12 mouse cellular contexts compared by ENCODE assay signal in genomic region chr4:43402212-43402611, GRCm38 (mm10). TPM values are rescaled to one million over a fixed set of nuclear protein-coding genes. Genes with fewer than 3 reads are reported as not detected.
DNase-seq lines count a peak whose midpoint lies in the region; ATAC-seq lines count a peak whose summit lies in the region.
"Had no signal": no experiment of that assay in that cellular context is flagged by ENCODE, and none has a peak within 500 bp of the region (broad histone marks: within the 10 kb centered on the region; RNA-seq: fewer than 3 reads in every experiment).

No protein-coding gene starts in this region.

- WGBS in heart, embryonic 11.5 days (ENCODE audit: insufficient replicate concordance), result 68% methylated on average over 9 of the region's 9 CpGs
- 60% methylated on average over 9 of the region's 9 CpGs for WGBS in heart, embryonic 16.5 days
- 87% methylated on average over 9 of the region's 9 CpGs for WGBS in hindbrain, embryonic 11.5 days

- H3K4me1 ChIP-seq in heart, embryonic 11.5 days (ENCODE audit: control insufficient read depth, insufficient read depth, low read length), result peaks cover 51% of the 10 kb centered on the region
- H3K4me1 ChIP-seq in heart, embryonic 16.5 days (ENCODE audit: control insufficient read depth, insufficient read depth, low read length), result peaks cover 64% of the 10 kb centered on the region
- peaks cover 4% of the 10 kb centered on the region; the same call in 1 of the 2 replicates for H3K4me1 ChIP-seq in hindbrain, embryonic 11.5 days (replicated peaks; ENCODE audit: control insufficient read depth, insufficient read depth, low read length)

- ATAC-seq in heart, embryonic 11.5 days (replicated peaks; ENCODE audit: insufficient number of reproducible peaks, low FRiP score, low TSS enrichment), result no peak
- ATAC-seq in heart, embryonic 16.5 days (replicated peaks; ENCODE audit: extremely low read depth, insufficient read depth, low FRiP score), result no peak
- ATAC-seq in hindbrain, embryonic 11.5 days (ENCODE audit: low FRiP score), result no peak
- ATAC-seq: activated CD4-positive, CD25-positive, alpha-beta regulatory T cell, adult 4 months had no signal

- no peak overlapping the region for H3K9ac ChIP-seq in heart, embryonic 11.5 days (ENCODE audit: low read depth, low read length)
- peak overlapping the region; percentile 40 for H3K9ac ChIP-seq in heart, embryonic 16.5 days (ENCODE audit: low read length)
- H3K9ac ChIP-seq in hindbrain, embryonic 11.5 days (ENCODE audit: low read depth, low read length), result no peak overlapping the region
- H3K9ac ChIP-seq: neural tube, embryonic 15.5 days had no signal

- H3K27ac ChIP-seq in heart, embryonic 11.5 days (ENCODE audit: low read depth, low read length), result no peak overlapping the region
- peak overlapping the region; percentile 23; the same call in 1 of the 2 replicates for H3K27ac ChIP-seq in heart, embryonic 16.5 days (ENCODE audit: low read length)
- H3K27ac ChIP-seq in hindbrain, embryonic 11.5 days (ENCODE audit: low read depth, low read length), result no peak overlapping the region
- H3K27ac ChIP-seq: neural tube, embryonic 15.5 days had no signal

- H3K4me3 ChIP-seq in heart, embryonic 11.5 days (ENCODE audit: low read depth, low read length), result no peak overlapping the region
- H3K4me3 ChIP-seq in heart, embryonic 16.5 days (ENCODE audit: low read length), result no peak overlapping the region
- H3K4me3 ChIP-seq in hindbrain, embryonic 11.5 days (ENCODE audit: low read depth, low read length), result no peak overlapping the region
- H3K4me3 ChIP-seq: megakaryocyte, embryonic 14.5 days; neural tube, embryonic 15.5 days had no signal

- no peaks in the 10 kb centered on the region for H3K27me3 ChIP-seq in heart, embryonic 11.5 days (ENCODE audit: control insufficient read depth, insufficient read depth, low read length)
- H3K27me3 ChIP-seq in heart, embryonic 16.5 days (ENCODE audit: control insufficient read depth, insufficient read depth, low read length), result no peaks in the 10 kb centered on the region
- H3K27me3 ChIP-seq in hindbrain, embryonic 11.5 days (ENCODE audit: control insufficient read depth, insufficient read depth, low read length), result no peaks in the 10 kb centered on the region
- H3K27me3 ChIP-seq: neural tube, embryonic 15.5 days had no signal

- H3K4me2 ChIP-seq in heart, embryonic 11.5 days, result no peak overlapping the region; the same call in 1 of the 2 replicates
- H3K4me2 ChIP-seq in heart, embryonic 16.5 days (ENCODE audit: low read depth, low read length), result no peak overlapping the region
- H3K4me2 ChIP-seq in hindbrain, embryonic 11.5 days (replicated peaks; ENCODE audit: low read depth, low read length), result no peak overlapping the region
- H3K4me2 ChIP-seq: neural tube, embryonic 15.5 days had no signal

- no peaks in the 10 kb centered on the region for H3K9me3 ChIP-seq in heart, embryonic 11.5 days (replicated peaks; ENCODE audit: control insufficient read depth, low read length)
- no peaks in the 10 kb centered on the region for H3K9me3 ChIP-seq in heart, embryonic 16.5 days (replicated peaks; ENCODE audit: control insufficient read depth, low read length)
- H3K9me3 ChIP-seq in hindbrain, embryonic 11.5 days (ENCODE audit: control insufficient read depth, low read length), result no peaks in the 10 kb centered on the region
- H3K9me3 ChIP-seq: megakaryocyte, embryonic 14.5 days; neural tube, embryonic 15.5 days had no signal

- DNase-seq in heart, adult 18-20 months, result peak; percentile 74 to 81
- DNase-seq in ovary, adult 18-20 months (ENCODE audit: low spot score), result peak; percentile 58
- DNase-seq in ovary, postnatal 14 days (ENCODE audit: low spot score), result no peak
- DNase-seq in right cerebral cortex, adult 18-20 months, result no peak
- no peak for DNase-seq in layer of hippocampus, adult 9-11 months
- DNase-seq in hindbrain, embryonic 11.5 days (ENCODE audit: low spot score), result no peak
- DNase-seq: cerebellum, postnatal 36 days had no signal

- H3K36me3 ChIP-seq in heart, embryonic 11.5 days (ENCODE audit: control insufficient read depth, insufficient read depth, low read length), result no peaks in the 10 kb centered on the region
- no peaks in the 10 kb centered on the region for H3K36me3 ChIP-seq in heart, embryonic 16.5 days (ENCODE audit: control insufficient read depth, insufficient read depth)
- no peaks in the 10 kb centered on the region for H3K36me3 ChIP-seq in hindbrain, embryonic 11.5 days (ENCODE audit: control insufficient read depth, insufficient read depth, low read length)
- H3K36me3 ChIP-seq: neural tube, embryonic 15.5 days had no signal

RNA-seq across cellular contexts. Expression of gene Rusc2, which starts 20.4 kb away (rescaled TPM):
- total RNA-seq in heart, adult 18-20 months (2021), result 10 to 100 TPM; 50.5 to 53.9 TPM
- polyA plus RNA-seq in heart, embryonic 11.5 days (2014; fragmentation: Nextera tagmentation; extraction: Ambion mirVana), result 6.3 and 7.8 TPM in 2 replicates
- polyA plus RNA-seq in heart, embryonic 16.5 days (2015; fragmentation: Nextera tagmentation; extraction: Ambion mirVana), result 12.4 and 17.2 TPM in 2 replicates
- polyA plus RNA-seq in hindbrain, embryonic 11.5 days (2014; fragmentation: Nextera tagmentation; extraction: Ambion mirVana), result 15.8 and 19.1 TPM in 2 replicates
- polyA plus RNA-seq: activated CD4-positive, CD25-positive, alpha-beta regulatory T cell, adult 4 months had no signal

RNA-seq across cellular contexts. Expression of gene Fam166b, which starts 26.7 kb away (rescaled TPM):
- under 1 TPM in 1 of 2 experiments, not detected in 1; 0.26 TPM for total RNA-seq in heart, adult 18-20 months (2021)
- 0.23 TPM in 1 of 2 replicates, not detected in the other for polyA plus RNA-seq in heart, embryonic 11.5 days (2014; fragmentation: Nextera tagmentation; extraction: Ambion mirVana)
- polyA plus RNA-seq in heart, embryonic 16.5 days (2015; fragmentation: Nextera tagmentation; extraction: Ambion mirVana), result 0.21 and 0.31 TPM in 2 replicates
- 0.26 and 0.70 TPM in 2 replicates for polyA plus RNA-seq in hindbrain, embryonic 11.5 days (2014; fragmentation: Nextera tagmentation; extraction: Ambion mirVana)
- polyA plus RNA-seq: activated CD4-positive, CD25-positive, alpha-beta regulatory T cell, adult 4 months had no signal

RNA-seq across cellular contexts. Expression of gene Tesk1, which starts 39.5 kb away (rescaled TPM):
- total RNA-seq in heart, adult 18-20 months (2021), result 10 to 100 TPM; 30.8 to 32.7 TPM
- polyA plus RNA-seq in heart, embryonic 11.5 days (2014; fragmentation: Nextera tagmentation; extraction: Ambion mirVana), result 5.0 and 6.1 TPM in 2 replicates
- 1.6 and 4.9 TPM in 2 replicates for polyA plus RNA-seq in heart, embryonic 16.5 days (2015; fragmentation: Nextera tagmentation; extraction: Ambion mirVana)
- 9.1 and 10.1 TPM in 2 replicates for polyA plus RNA-seq in hindbrain, embryonic 11.5 days (2014; fragmentation: Nextera tagmentation; extraction: Ambion mirVana)

RNA-seq across cellular contexts. Expression of gene Cd72, which starts 52.2 kb away (rescaled TPM):
- total RNA-seq in heart, adult 18-20 months (2021), result 1 to 10 TPM in 1 of 2 experiments, under 1 TPM in 1; 0.82 to 4.7 TPM
- polyA plus RNA-seq in heart, embryonic 11.5 days (2014; fragmentation: Nextera tagmentation; extraction: Ambion mirVana), result 1.8 and 3.3 TPM in 2 replicates
- polyA plus RNA-seq in heart, embryonic 16.5 days (2015; fragmentation: Nextera tagmentation; extraction: Ambion mirVana), result 3.2 and 4.3 TPM in 2 replicates
- polyA plus RNA-seq in hindbrain, embryonic 11.5 days (2014; fragmentation: Nextera tagmentation; extraction: Ambion mirVana), result 3.0 and 3.7 TPM in 2 replicates

Comparison
In these comparisons a context has a peak if more than half of its experiments do, and no peak if none do; other contexts are left out.
1. DNase-seq: peak in heart, adult 18-20 months (2 of 2) and ovary, adult 18-20 months (single experiment); none in ovary, postnatal 14 days (single experiment), right cerebral cortex, adult 18-20 months (single experiment), layer of hippocampus, adult 9-11 months (single experiment) and hindbrain, embryonic 11.5 days (single experiment).